ENCODE assay signal across 9 mouse cellular contexts in genomic region chr5:17575183-17575495, GRCm38 (mm10). TPM values are rescaled to one million over a fixed set of nuclear protein-coding genes. Genes with fewer than 3 reads are reported as not detected.
DNase-seq lines count a peak whose midpoint lies in the region; ATAC-seq and TF ChIP-seq lines count a peak whose summit lies in the region.
"Had no signal": no experiment of that assay in that cellular context is flagged by ENCODE, and none has a peak within 500 bp of the region (broad histone marks: within the 10 kb centered on the region; RNA-seq: fewer than 3 reads in every experiment).

No protein-coding gene starts in this region.

- H3K4me3 ChIP-seq in heart, embryonic 10.5 days, result peak overlapping the region; percentile 73
- H3K4me3 ChIP-seq in heart, postnatal 0 days (ENCODE audit: low read depth, low read length), result peak overlapping the region; percentile 77
- H3K4me3 ChIP-seq in midbrain, embryonic 11.5 days (ENCODE audit: low read depth, low read length), result peak overlapping the region; percentile 47

- peak overlapping the region; percentile 86; the same call in 1 of the 2 replicates for H3K27ac ChIP-seq in heart, embryonic 10.5 days
- peak overlapping the region; percentile 51; the same call in 1 of the 2 replicates for H3K27ac ChIP-seq in heart, postnatal 0 days (ENCODE audit: low read depth)
- H3K27ac ChIP-seq in midbrain, embryonic 11.5 days (ENCODE audit: low read depth, low read length), result no peak overlapping the region

- no peak for DNase-seq in heart, embryonic 10.5 days (ENCODE audit: low spot score)
- DNase-seq in heart, postnatal 36 days, result no peak
- peak; percentile 11 for DNase-seq in ES-CJ7 (ENCODE audit: low read depth, low spot score)
- DNase-seq in heart, postnatal 0 days (ENCODE audit: low spot score), result no peak
- DNase-seq in midbrain, embryonic 11.5 days (ENCODE audit: low spot score, missing footprints), result peak; percentile 90
- DNase-seq in gastrocnemius, adult 18-20 months (ENCODE audit: low spot score), result no peak
- no peak for DNase-seq in Muller cell, postnatal 12 days (ENCODE audit: inconsistent ontology term)
- DNase-seq in right cerebral cortex, adult 2 months (ENCODE audit: low spot score in 2 of 2), result no peak

- H3K27me3 ChIP-seq in heart, embryonic 10.5 days (ENCODE audit: insufficient read depth, poor library complexity, severe bottlenecking), result no peaks in the 10 kb centered on the region
- 0 out of 2 replicates have a peak, but pooled peaks cover 4% of the 10 kb centered on the region for H3K27me3 ChIP-seq in heart, postnatal 0 days (ENCODE audit: control insufficient read depth, insufficient read depth, low read length)
- no peaks in the 10 kb centered on the region for H3K27me3 ChIP-seq in midbrain, embryonic 11.5 days (ENCODE audit: control insufficient read depth, insufficient read depth, low read length)

- intact Hi-C loops in heart, postnatal 36 days (cut with DNase I), result loop anchor here (2.0 to 5.0 kb wide), 2 partner anchors 187 to 464 kb away; no protein-coding TSS in a partner anchor

- no peaks in the 10 kb centered on the region for H3K9me3 ChIP-seq in heart, embryonic 10.5 days
- H3K9me3 ChIP-seq in heart, postnatal 0 days (replicated peaks; ENCODE audit: control insufficient read depth, low read length), result no peaks in the 10 kb centered on the region
- no peaks in the 10 kb centered on the region for H3K9me3 ChIP-seq in midbrain, embryonic 11.5 days (ENCODE audit: control insufficient read depth, low read length)

- H3K4me1 ChIP-seq in heart, embryonic 10.5 days, result no peaks in the 10 kb centered on the region
- no peaks in the 10 kb centered on the region for H3K4me1 ChIP-seq in heart, postnatal 0 days (ENCODE audit: control insufficient read depth, insufficient read depth)
- 0 out of 2 replicates have a peak, but pooled peaks cover 2% of the 10 kb centered on the region for H3K4me1 ChIP-seq in midbrain, embryonic 11.5 days (ENCODE audit: control insufficient read depth, insufficient read depth, low read length)

- WGBS in heart, embryonic 10.5 days, result 25% methylated on average over 7 of the region's 7 CpGs
- 25% methylated on average over 7 of the region's 7 CpGs for WGBS in heart, postnatal 0 days
- 24% methylated on average over 7 of the region's 7 CpGs for WGBS in midbrain, embryonic 11.5 days

- peak overlapping the region; percentile 95 for H3K4me2 ChIP-seq in heart, postnatal 0 days (ENCODE audit: low read depth, low read length)
- peak overlapping the region; percentile 77 for H3K4me2 ChIP-seq in midbrain, embryonic 11.5 days

- H3K9ac ChIP-seq in heart, postnatal 0 days (replicated peaks; ENCODE audit: low read depth, low read length), result peak overlapping the region; percentile 45; the same call in 1 of the 2 replicates
- H3K9ac ChIP-seq in midbrain, embryonic 11.5 days (ENCODE audit: low read length), result peak overlapping the region; percentile 62

- TF ChIP-seq EP300 in heart, postnatal 0 days (IDR thresholded peaks at IDR 0.05; ENCODE audit: low read depth), result no peak

- no peaks in the 10 kb centered on the region for H3K36me3 ChIP-seq in heart, embryonic 10.5 days
- H3K36me3 ChIP-seq in heart, postnatal 0 days (replicated peaks; ENCODE audit: control insufficient read depth, insufficient read depth, low read length), result no peaks in the 10 kb centered on the region
- no peaks in the 10 kb centered on the region for H3K36me3 ChIP-seq in midbrain, embryonic 11.5 days (ENCODE audit: control insufficient read depth, insufficient read depth, low read length)

- TF ChIP-seq CTCF in heart, postnatal 0 days (IDR thresholded peaks at IDR 0.05; ENCODE audit: low read depth), result no peak

- ATAC-seq in heart, postnatal 0 days (ENCODE audit: insufficient read depth, low read depth), result no peak
- peak; percentile 5; the same call in 1 of the 2 replicates for ATAC-seq in midbrain, embryonic 11.5 days (ENCODE audit: low FRiP score)

RNA-seq across cellular contexts. Expression of gene Sema3c, which starts 1.1 kb away (rescaled TPM):
- polyA plus RNA-seq in heart, embryonic 10.5 days (2016; fragmentation: Nextera tagmentation; extraction: Ambion mirVana), result 25.5 and 28.3 TPM in 2 replicates
- total RNA-seq in heart, postnatal 36 days (2021), result 10 to 100 TPM; 15.4 to 18.7 TPM
- total RNA-seq in heart, postnatal 0 days (2014; rRNA removed; ENCODE audit: low replicate concordance), result 12.1 and 31.3 TPM in 2 replicates
- 4.5 and 4.8 TPM in 2 replicates for polyA plus RNA-seq in heart, postnatal 0 days (2015; fragmentation: Nextera tagmentation; extraction: Ambion mirVana)
- 18.8 and 20.5 TPM in 2 replicates for polyA plus RNA-seq in midbrain, embryonic 11.5 days (2014; fragmentation: Nextera tagmentation; extraction: Ambion mirVana)
- total RNA-seq in gastrocnemius, adult 18-20 months (2021), result 10 to 100 TPM; 46.6 to 49.0 TPM
- total RNA-seq: hematopoietic stem cell, adult 5-6 weeks had no signal

Comparison
In these comparisons a context has a peak if more than half of its experiments do, and no peak if none do; other contexts are left out.
1. DNase-seq: peak in ES-CJ7 (single experiment) and midbrain, embryonic 11.5 days (single experiment); none in heart, embryonic 10.5 days (single experiment), heart, postnatal 36 days (0 of 2), heart, postnatal 0 days (single experiment), gastrocnemius, adult 18-20 months (single experiment), Muller cell, postnatal 12 days (single experiment) and right cerebral cortex, adult 2 months (0 of 2).
2. Peak in every context shown above with its lines, with median percentiles within 50 percentile points of each other: H3K4me3 ChIP-seq.